11 mouse cellular contexts compared by ENCODE assay signal in genomic region chr2:59757015-59757414, GRCm38 (mm10).
DNase-seq lines count a peak whose midpoint lies in the region; ATAC-seq and TF ChIP-seq lines count a peak whose summit lies in the region.
"Had no signal": no experiment of that assay in that cellular context is flagged by ENCODE, and none has a peak within 500 bp of the region (broad histone marks: within the 10 kb centered on the region; RNA-seq: fewer than 3 reads in every experiment).

No protein-coding gene starts in this region.

- H3K4me1 ChIP-seq in embryonic facial prominence, embryonic 11.5 days (ENCODE audit: control insufficient read depth, insufficient read depth, low read length) = no peaks in the 10 kb centered on the region
- peaks cover 57% of the 10 kb centered on the region for H3K4me1 ChIP-seq in embryonic facial prominence, embryonic 10.5 days
- H3K4me1 ChIP-seq in kidney, postnatal 0 days (replicated peaks; ENCODE audit: insufficient read depth, low read length) = peaks cover 25% of the 10 kb centered on the region; the same call in 1 of the 2 replicates
- peaks cover 71% of the 10 kb centered on the region for H3K4me1 ChIP-seq in kidney, embryonic 15.5 days
- H3K4me1 ChIP-seq in kidney, embryonic 16.5 days (ENCODE audit: insufficient read depth, low read length) = peaks cover 46% of the 10 kb centered on the region
- H3K4me1 ChIP-seq: liver, embryonic 13.5 days had no signal

- no peak for ATAC-seq in embryonic facial prominence, embryonic 11.5 days (replicated peaks; ENCODE audit: insufficient number of reproducible peaks, low FRiP score, low TSS enrichment, low read depth)
- no peak for ATAC-seq in kidney, postnatal 0 days (replicated peaks; ENCODE audit: low FRiP score, low read depth)
- no peak for ATAC-seq in kidney, embryonic 15.5 days (replicated peaks; ENCODE audit: low FRiP score)
- peak; percentile 52 for ATAC-seq in megakaryocyte progenitor cell, adult 5-6 weeks (replicated peaks; ENCODE audit: poor library complexity)
- no peak for ATAC-seq in kidney, embryonic 16.5 days (ENCODE audit: low FRiP score, low TSS enrichment)

- peak; percentile 27 for DNase-seq in embryonic facial prominence, embryonic 11.5 days (ENCODE audit: low spot score)
- DNase-seq in embryonic facial prominence, embryonic 10.5 days (ENCODE audit: low spot score) = no peak
- DNase-seq in kidney, postnatal 0 days (ENCODE audit: low spot score) = no peak
- peak; percentile 32 for DNase-seq in brain, embryonic 18.5 days (ENCODE audit: low read depth, low spot score)
- no peak for DNase-seq in urinary bladder, adult 18-20 months (ENCODE audit: low spot score in 2 of 2)
- DNase-seq: liver, embryonic 13.5 days; right cerebral cortex, postnatal 25 days had no signal

- H3K9me3 ChIP-seq in embryonic facial prominence, embryonic 11.5 days (replicated peaks; ENCODE audit: control insufficient read depth, low read length) = no peaks in the 10 kb centered on the region
- no peaks in the 10 kb centered on the region for H3K9me3 ChIP-seq in embryonic facial prominence, embryonic 10.5 days
- H3K9me3 ChIP-seq in kidney, postnatal 0 days (replicated peaks; ENCODE audit: low read length) = no peaks in the 10 kb centered on the region
- H3K9me3 ChIP-seq in kidney, embryonic 15.5 days (replicated peaks) = no peaks in the 10 kb centered on the region
- H3K9me3 ChIP-seq in kidney, embryonic 16.5 days (ENCODE audit: low read length) = no peaks in the 10 kb centered on the region
- H3K9me3 ChIP-seq: heart, embryonic 12.5 days; liver, embryonic 13.5 days had no signal

- no peak overlapping the region for H3K4me3 ChIP-seq in embryonic facial prominence, embryonic 11.5 days (ENCODE audit: low read depth, low read length)
- H3K4me3 ChIP-seq in embryonic facial prominence, embryonic 10.5 days = no peak overlapping the region
- no peak overlapping the region for H3K4me3 ChIP-seq in kidney, postnatal 0 days (replicated peaks; ENCODE audit: low read depth, low read length)
- no peak overlapping the region for H3K4me3 ChIP-seq in kidney, embryonic 15.5 days (replicated peaks)
- H3K4me3 ChIP-seq in kidney, embryonic 16.5 days (ENCODE audit: low read length) = no peak overlapping the region
- H3K4me3 ChIP-seq: heart, embryonic 12.5 days; liver, embryonic 13.5 days had no signal

- H3K27ac ChIP-seq in embryonic facial prominence, embryonic 11.5 days (replicated peaks; ENCODE audit: low read depth, low read length) = no peak overlapping the region
- no peak overlapping the region for H3K27ac ChIP-seq in embryonic facial prominence, embryonic 10.5 days (replicated peaks)
- H3K27ac ChIP-seq in kidney, postnatal 0 days = peak overlapping the region; percentile 63
- no peak overlapping the region for H3K27ac ChIP-seq in kidney, embryonic 15.5 days
- H3K27ac ChIP-seq in kidney, embryonic 16.5 days (ENCODE audit: low read length) = no peak overlapping the region
- H3K27ac ChIP-seq: liver, embryonic 13.5 days had no signal

- H3K4me2 ChIP-seq in embryonic facial prominence, embryonic 11.5 days (ENCODE audit: low read depth, low read length) = no peak overlapping the region
- H3K4me2 ChIP-seq in kidney, postnatal 0 days (ENCODE audit: low read length) = no peak overlapping the region
- H3K4me2 ChIP-seq in kidney, embryonic 15.5 days = no peak overlapping the region
- H3K4me2 ChIP-seq in kidney, embryonic 16.5 days (replicated peaks; ENCODE audit: low read depth, low read length) = no peak overlapping the region
- H3K4me2 ChIP-seq: heart, embryonic 12.5 days; liver, embryonic 13.5 days had no signal

- TF ChIP-seq CTCF in kidney, postnatal 0 days (IDR thresholded peaks at IDR 0.05; ENCODE audit: low read depth) = peak; percentile 53; the same call in 1 of the 2 replicates

- H3K9ac ChIP-seq in embryonic facial prominence, embryonic 11.5 days (replicated peaks; ENCODE audit: low read length) = no peak overlapping the region
- no peak overlapping the region for H3K9ac ChIP-seq in kidney, postnatal 0 days (ENCODE audit: low read depth, low read length)
- H3K9ac ChIP-seq in kidney, embryonic 15.5 days = no peak overlapping the region
- H3K9ac ChIP-seq in kidney, embryonic 16.5 days (replicated peaks; ENCODE audit: low read length) = no peak overlapping the region
- H3K9ac ChIP-seq: heart, embryonic 12.5 days; liver, embryonic 13.5 days had no signal

- no peaks in the 10 kb centered on the region for H3K27me3 ChIP-seq in embryonic facial prominence, embryonic 11.5 days (ENCODE audit: control insufficient read depth, insufficient read depth, low read length)
- H3K27me3 ChIP-seq in embryonic facial prominence, embryonic 10.5 days (replicated peaks; ENCODE audit: low read depth, poor library complexity, severe bottlenecking) = no peaks in the 10 kb centered on the region
- no peaks in the 10 kb centered on the region for H3K27me3 ChIP-seq in kidney, postnatal 0 days (ENCODE audit: insufficient read depth, low read length)
- no peaks in the 10 kb centered on the region for H3K27me3 ChIP-seq in kidney, embryonic 15.5 days
- H3K27me3 ChIP-seq in kidney, embryonic 16.5 days (ENCODE audit: insufficient read depth, low read length) = no peaks in the 10 kb centered on the region
- H3K27me3 ChIP-seq: heart, embryonic 12.5 days; liver, embryonic 13.5 days had no signal

- H3K36me3 ChIP-seq in embryonic facial prominence, embryonic 11.5 days (replicated peaks; ENCODE audit: control insufficient read depth, insufficient read depth, low read depth, low read length) = no peaks in the 10 kb centered on the region
- peaks cover 25% of the 10 kb centered on the region for H3K36me3 ChIP-seq in embryonic facial prominence, embryonic 10.5 days (replicated peaks)
- H3K36me3 ChIP-seq in kidney, postnatal 0 days (ENCODE audit: insufficient read depth, low read length) = no peaks in the 10 kb centered on the region
- peaks cover 21% of the 10 kb centered on the region for H3K36me3 ChIP-seq in kidney, embryonic 15.5 days
- peaks cover 10% of the 10 kb centered on the region for H3K36me3 ChIP-seq in kidney, embryonic 16.5 days (ENCODE audit: insufficient read depth, low read length)
- H3K36me3 ChIP-seq: liver, embryonic 13.5 days had no signal

- 72% methylated on average over 6 of the region's 6 CpGs for WGBS in embryonic facial prominence, embryonic 11.5 days
- WGBS in embryonic facial prominence, embryonic 10.5 days = 81% methylated on average over 6 of the region's 6 CpGs
- 55% methylated on average over 6 of the region's 6 CpGs for WGBS in kidney, postnatal 0 days
- 59% methylated on average over 6 of the region's 6 CpGs for WGBS in kidney, embryonic 15.5 days
- WGBS in kidney, embryonic 16.5 days = 53% methylated on average over 6 of the region's 6 CpGs

Comparison
In these comparisons a context has a peak if more than half of its experiments do, and no peak if none do; other contexts are left out.
1. DNase-seq: peak in embryonic facial prominence, embryonic 11.5 days (single experiment) and brain, embryonic 18.5 days (single experiment); none in embryonic facial prominence, embryonic 10.5 days (single experiment), kidney, postnatal 0 days (single experiment) and urinary bladder, adult 18-20 months (0 of 2).